Mouse (Mus musculus) megakaryocyte, adult 5-6 weeks (primary cell): ENCODE measurements around the gene Raph1. TPM values are rescaled to one million over a fixed set of nuclear protein-coding genes. Genes with fewer than 3 reads are reported as not detected.

ENCODE experiments used
- ATAC-seq: 2 replicates; pipeline ENCODE4 v1.8.0; 2016; ENCODE audit warnings: mild to moderate bottlenecking, inconsistent platforms; ENCODE audit not compliant: poor library complexity, severe bottlenecking
- total RNA-seq, 2 experiments: library from RNA; stranded (forward) in 1 of 2; stranded (reverse) in 1 of 2; fragments of 153-499, 151-499 nt in 1 of 2; fragments of 221-1000, 200-1000 nt in 1 of 2; gene quantifications; 2 replicates each; pipeline versions ENCODE4 v1.2.3 to v1.2.4; 2015 to 2017

The Raph1 gene
- total RNA-seq, 2 experiments from 2014 or later = 36.3 to 92.4 TPM

- peak; percentile 9; the same call in 1 of the 2 replicates for ATAC-seq
These were observed 823 bp downstream of the Raph1 start for GRCm38 (mm10) chr1:60565931-60566630.

- ATAC-seq = no peak
These were observed 1.5 kb downstream of the Raph1 start for GRCm38 (mm10) chr1:60565270-60565920.

- ATAC-seq = no peak
These were observed 2.2 kb downstream of the Raph1 start for GRCm38 (mm10) chr1:60564691-60565090.

- no peak for ATAC-seq
These were observed 3.9 kb downstream of the Raph1 start for GRCm38 (mm10) chr1:60563021-60563420.

GRCm38 (mm10) chr1:60543681-60544080, 23.2 kb downstream of the Raph1 start:
- no peak for ATAC-seq

- no peak for ATAC-seq
These were observed 27.6 kb downstream of the Raph1 start for GRCm38 (mm10) chr1:60539272-60539671.

GRCm38 (mm10) chr1:60534932-60535331, 32.0 kb downstream of the Raph1 start:
- 0 out of 2 replicates have a peak, but pooled peaks have one; percentile 40 for ATAC-seq

GRCm38 (mm10) chr1:60530636-60531035, 36.3 kb downstream of the Raph1 start:
- ATAC-seq = 0 out of 2 replicates have a peak, but pooled peaks have one; percentile 45

GRCm38 (mm10) chr1:60530107-60530506, 36.8 kb downstream of the Raph1 start:
- no peak for ATAC-seq

GRCm38 (mm10) chr1:60510584-60510983, 56.3 kb downstream of the Raph1 start:
- ATAC-seq = no peak

GRCm38 (mm10) chr1:60503456-60503855, 63.4 kb downstream of the Raph1 start:
- ATAC-seq = no peak

GRCm38 (mm10) chr1:60493421-60493820, 73.5 kb downstream of the Raph1 start:
- no peak for ATAC-seq

GRCm38 (mm10) chr1:60492404-60492803, 74.5 kb downstream of the Raph1 start:
- ATAC-seq = no peak

- no peak for ATAC-seq
These were observed 76.4 kb downstream of the Raph1 start for GRCm38 (mm10) chr1:60490510-60490909.

GRCm38 (mm10) chr1:60489660-60490059, 77.2 kb downstream of the Raph1 start:
- no peak for ATAC-seq

- no peak for ATAC-seq
These were observed 78.3 kb downstream of the Raph1 start for GRCm38 (mm10) chr1:60488635-60489034.

- no peak for ATAC-seq
These were observed 81.3 kb downstream of the Raph1 start for GRCm38 (mm10) chr1:60485649-60486048.

- peak; percentile 27; the same call in 1 of the 2 replicates for ATAC-seq
These were observed 84.0 kb downstream of the Raph1 start for GRCm38 (mm10) chr1:60482881-60483280.

- no peak for ATAC-seq
These were observed 85.3 kb downstream of the Raph1 start for GRCm38 (mm10) chr1:60481561-60481960.

GRCm38 (mm10) chr1:60470541-60470940, 96.4 kb downstream of the Raph1 start:
- ATAC-seq = no peak

- ATAC-seq = no peak
These were observed 97.4 kb downstream of the Raph1 start for GRCm38 (mm10) chr1:60469491-60469890.

GRCm38 (mm10) chr1:60460623-60461022, 106.3 kb downstream of the Raph1 start:
- no peak for ATAC-seq
